Mouse (Mus musculus) ovary, adult 18-20 months (tissue): ENCODE measurements around the gene Rgcc.
A peak's percentile ranks its signal among the peaks of the same experiment; 100 is the strongest.

ENCODE experiments used
- DNase-seq: peaks from one replicate; pipeline ENCODE4 v3.0.0; 2022; ENCODE audit warnings: low spot score, mixed read lengths

The Rgcc gene

DNA sequence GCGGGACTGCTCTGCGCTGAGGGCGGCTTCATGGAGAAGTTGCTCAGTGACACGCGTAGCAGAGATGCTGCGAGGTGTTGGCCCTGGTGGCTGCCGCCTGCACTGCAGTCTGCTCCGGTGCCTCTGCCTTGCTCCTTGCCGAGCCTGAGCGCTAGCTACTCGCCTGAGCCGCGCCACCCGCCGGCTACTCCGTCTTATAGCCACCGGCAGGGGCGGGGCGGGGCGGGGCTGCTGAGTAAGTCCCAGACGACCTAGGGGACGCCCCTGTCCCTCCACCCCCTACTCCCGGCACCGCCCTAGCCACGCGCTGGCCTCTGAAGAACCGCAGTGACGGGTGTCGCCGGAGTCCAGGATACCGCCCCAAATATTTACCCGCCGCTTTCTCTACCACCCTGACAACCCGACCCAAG, at the start of gene Rgcc:
Rgcc (minus strand) TSS at position 180 of the 410 bp plus-strand sequence.
- peak; percentile 93 for DNase-seq

DNA sequence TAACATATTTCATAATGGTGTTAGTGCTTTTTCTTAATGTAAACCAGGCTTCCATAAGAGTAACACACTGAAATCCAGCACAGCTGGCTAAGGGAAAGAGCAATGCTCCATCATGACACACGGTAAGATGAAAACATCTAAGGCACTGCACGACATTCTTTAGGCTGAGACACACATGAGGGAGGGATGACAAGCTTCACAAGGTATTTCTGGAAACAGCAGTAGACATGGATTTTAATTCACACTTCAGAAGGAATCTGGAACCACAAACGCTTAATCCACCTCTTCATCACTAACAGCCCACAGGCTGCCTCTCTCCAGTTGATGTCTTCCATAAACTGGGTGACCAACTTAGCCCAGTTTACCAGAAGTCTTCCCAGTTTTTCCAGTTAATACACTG, 44.9 kb upstream of the Rgcc start:
- DNase-seq: no peak

DNA sequence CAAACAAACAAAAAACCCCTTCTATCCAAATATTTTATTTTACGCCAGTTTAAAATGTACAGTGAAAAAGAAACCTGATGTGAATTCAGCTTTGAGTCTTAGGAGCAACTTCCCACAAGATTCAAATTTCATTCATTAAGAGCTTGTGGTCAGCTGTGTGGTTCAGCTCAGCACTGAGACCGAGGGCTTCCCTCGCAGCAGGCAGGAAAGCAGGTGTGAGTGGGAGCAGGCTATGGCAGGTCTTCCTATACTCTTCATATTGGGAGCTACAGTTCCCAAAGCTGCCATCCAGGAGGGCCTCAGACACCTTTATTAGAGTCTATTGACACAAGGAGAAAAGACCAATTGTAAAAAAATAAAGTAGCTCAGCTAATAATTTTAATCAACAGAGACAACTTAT, 34.2 kb upstream of the Rgcc start:
- DNase-seq: no peak

DNA sequence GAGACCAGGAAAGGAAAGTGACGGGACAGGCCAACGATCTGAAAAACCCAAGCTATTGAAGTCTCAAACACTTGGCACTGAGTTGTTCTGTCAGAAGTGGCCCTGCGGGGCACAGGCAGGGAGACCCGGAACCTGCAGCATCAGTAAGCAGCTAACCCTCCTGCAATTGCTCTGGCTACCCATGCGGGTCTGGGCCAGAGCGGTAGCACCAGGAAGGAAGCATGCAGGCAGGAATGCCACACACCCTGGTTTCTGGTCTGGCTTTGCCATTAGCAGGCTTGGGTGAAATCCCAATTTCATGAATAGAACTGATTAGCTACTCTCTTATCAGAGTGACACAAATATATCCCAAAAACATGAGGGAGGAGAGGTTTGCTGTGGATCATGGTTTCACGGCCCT, 30.5 kb upstream of the Rgcc start:
- DNase-seq: no peak

DNA sequence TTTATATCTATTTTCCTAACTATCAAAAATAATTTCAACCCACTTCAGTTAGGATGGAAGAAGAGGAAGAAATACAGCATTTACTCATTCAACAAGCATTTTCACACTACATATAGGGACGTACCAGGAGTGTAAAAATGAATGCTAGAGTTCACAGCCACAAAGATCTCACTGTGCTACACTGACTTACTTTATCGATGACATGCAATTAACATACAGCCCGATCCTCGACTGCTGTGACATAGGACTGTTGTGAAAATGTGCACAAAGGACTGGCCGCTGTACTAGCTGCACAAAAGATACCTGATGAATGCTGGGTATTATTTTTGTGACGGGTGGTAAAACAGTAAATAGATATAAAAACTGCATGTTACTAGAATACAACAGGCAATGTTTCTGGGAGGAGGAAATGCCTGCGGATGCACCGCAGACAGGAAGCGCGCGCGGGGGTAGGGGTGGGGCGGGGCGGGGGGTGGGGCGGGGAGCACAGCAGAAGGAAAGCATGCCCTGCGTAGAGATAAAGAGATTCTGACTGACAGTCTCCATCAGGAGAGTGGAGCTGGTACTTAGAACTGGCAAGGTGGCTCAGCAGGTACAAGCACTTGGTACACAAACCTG, 29.6 kb upstream of the Rgcc start:
- no peak for DNase-seq

DNA sequence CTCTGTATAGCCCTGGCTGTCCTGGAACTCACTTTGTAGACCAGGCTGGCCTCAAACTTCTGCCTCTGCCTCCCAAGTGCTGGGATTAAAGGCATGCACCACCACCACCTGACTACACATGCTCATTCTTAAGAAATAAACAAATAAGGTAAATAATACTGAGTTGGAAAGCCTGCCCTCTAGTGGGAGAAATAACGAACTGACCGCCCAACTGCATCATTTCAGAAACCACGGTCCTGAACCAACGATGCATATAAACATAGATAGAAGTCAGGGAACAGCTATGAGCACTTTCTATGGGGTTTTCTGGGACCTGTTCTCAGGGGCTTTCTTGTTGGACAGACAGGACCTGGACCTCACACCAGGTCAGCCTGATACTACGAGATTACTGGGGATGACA, 25.6 kb upstream of the Rgcc start:
- no peak for DNase-seq

DNA sequence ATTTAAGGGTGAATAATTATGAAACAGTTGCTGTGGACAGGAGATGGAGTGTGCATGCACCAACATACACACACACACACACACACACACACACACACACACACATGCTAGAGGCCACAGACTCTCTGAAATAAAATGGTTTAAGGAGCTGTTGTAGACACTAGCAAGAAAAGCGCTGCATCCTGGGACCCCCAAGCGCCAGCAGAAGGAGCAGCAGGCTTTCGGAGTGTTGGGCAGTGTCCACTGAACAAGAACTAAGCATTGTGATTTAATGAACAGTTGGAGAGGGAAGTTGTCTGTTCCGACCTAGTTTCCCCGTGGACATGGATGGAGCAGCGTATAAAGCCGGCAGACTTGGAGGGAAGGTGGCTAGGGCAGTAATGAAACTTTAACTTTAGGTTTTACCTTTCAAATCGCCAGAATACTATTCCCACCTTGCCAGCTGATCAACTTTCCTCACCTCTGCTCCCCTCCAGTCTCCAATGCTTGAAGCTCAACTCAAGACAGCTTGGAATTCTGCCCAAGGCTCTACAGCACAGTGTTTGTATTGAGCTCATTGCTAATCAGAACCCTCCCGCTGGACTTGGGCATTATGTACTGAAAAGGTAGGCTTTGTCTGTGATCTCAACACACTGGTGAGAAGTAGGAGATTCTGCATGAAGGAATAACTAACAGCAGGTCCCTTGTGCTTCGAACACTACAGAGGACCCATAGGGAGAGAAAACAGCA, 22.8 kb upstream of the Rgcc start:
- DNase-seq: no peak

DNA sequence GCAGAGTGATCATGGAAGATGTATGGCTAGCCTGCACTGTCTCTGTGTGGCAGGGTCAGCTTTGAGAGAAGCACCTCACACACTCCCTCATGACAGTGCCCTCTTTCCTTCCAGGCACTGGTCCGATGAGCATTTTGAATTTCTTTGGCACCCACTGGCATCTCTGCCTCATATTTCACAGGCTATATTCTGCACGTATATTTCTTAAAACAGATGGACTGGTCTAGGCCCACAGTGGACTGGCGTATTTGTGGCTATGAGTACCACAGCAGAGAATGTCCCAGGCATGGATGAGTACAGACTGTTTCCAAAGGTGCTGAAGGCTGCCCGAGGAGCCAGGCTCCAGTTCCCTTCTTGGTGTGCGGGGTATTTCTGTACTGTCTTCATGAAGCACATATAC, 20.4 kb upstream of the Rgcc start:
- DNase-seq: no peak

DNA sequence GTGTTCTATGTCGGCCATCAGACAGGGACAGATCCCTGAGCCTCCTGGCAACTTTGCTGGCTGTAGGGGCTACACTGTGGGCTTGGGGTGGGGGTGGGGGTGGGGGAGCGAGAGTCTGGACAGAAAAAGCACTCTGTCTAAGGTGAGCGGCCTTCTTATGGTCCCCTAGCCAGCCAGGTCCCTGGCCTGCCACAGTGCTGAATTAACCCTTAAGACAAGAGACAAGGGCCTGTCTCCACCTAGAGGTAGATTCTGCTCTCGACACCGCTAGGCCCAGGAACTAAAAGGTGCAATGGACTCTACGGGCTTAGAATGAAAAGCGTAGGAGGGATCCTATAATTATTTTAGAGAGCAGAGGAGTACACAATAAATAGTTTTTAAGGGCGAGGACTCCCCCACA, 19.7 kb upstream of the Rgcc start:
- no peak for DNase-seq

DNA sequence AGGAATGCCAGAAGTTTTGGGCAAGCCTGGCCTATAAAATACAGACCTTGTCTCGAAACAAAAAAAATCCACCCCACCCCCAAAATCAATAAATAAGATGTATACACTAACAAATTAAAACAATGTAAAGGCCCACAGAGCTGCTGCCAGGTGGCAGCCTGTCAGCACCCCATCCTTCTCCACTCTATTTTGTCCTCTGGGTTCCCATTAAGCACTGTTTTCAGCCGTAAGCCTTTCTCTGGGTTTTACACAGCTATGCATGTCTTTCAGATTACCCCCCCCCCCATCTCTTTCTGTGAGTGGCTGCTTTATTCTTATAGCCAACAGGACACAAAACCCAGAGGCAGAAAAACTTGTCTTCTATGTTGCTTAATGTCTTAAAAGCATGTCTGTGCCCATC, 16.2 kb upstream of the Rgcc start:
- DNase-seq: no peak

DNA sequence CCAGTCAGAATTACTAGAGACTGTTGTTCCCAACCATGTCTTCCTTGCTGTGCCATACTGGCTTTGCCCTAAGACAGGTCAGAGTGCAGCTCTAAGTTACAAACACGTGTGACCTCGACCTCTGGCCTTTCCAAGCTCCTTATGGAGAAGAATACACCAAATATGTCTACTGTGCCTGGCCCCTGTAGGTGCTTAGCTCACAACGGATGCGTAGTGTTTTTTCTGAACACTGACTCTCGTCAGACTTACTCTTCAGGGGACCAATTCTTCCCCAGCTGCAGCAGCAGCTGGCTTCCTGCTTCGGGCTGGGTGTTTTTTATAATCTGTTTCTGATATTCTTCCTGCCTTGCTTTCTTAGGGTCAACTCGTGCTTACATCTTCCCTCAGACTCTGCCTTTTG, 14.4 kb upstream of the Rgcc start:
- no peak for DNase-seq

DNA sequence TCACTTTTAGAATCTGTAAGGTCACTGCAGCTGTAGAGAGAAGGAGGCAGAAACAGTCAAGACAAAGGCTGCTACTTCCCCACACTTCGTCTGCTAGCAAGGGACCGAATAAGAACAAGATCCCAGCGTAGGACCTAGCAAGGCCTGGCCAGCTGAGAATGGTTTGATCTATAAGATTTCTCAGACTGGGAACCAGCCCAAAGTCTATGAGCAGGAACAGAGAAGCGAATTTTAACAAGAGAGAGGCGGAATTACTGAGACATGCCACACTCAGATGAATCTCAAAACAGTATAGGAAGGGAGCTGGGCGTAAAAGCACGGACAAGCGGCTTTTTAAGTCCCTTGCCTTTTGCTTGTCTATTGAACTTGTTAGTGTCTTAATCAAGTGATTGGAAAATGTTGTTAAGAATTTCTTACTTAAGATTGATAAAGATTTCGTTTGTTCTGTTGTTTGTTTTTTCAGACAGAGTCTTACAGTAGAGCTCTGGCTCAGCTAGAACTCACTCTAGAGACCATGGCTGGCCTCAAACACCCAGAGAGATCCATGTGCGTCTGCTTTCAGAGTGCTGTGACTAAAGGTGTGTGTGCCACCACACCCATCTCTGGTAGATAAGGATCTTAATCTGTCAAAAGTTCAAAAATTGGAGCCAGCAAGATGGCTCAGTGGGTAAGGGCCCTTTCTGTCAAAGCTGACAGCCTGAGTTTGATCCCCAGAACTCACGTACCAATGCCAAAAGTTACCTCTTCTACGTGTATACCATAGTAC, 13.0 kb upstream of the Rgcc start:
- DNase-seq: no peak

DNA sequence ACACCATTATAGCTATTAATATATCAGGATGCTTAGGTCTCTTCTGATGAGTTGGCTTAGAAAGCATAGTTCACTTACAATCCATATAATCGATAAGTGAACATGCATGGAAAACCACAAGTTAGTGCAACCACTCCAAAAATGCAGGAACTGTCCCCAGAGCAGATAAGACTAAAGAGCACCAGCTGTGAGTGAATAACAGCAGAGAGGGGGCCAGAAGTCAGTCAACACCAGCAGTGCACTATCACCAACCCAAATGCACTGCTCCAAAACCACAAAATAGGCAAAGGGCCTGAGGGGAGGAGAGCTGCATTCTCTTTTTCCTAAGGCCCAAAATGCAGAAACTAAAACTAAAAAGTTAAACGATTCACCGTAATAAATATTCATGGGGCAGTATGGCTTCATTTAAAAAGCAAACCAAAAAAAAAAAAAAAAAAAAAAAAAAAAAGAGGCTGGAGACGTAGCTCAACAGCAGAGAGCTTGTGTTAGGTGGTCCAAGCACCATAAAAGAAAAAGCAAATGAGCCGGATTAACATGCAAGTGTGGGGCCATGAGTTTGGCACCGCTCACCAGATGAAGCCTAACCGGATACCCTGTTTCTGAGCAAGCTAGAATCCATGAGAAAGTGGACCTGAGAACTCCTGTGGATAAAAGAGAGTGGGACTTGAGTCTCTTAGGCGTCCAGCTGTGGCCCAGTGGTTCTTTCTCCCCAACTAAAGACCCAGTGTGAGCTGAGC, 12.2 kb upstream of the Rgcc start:
- no peak for DNase-seq

DNA sequence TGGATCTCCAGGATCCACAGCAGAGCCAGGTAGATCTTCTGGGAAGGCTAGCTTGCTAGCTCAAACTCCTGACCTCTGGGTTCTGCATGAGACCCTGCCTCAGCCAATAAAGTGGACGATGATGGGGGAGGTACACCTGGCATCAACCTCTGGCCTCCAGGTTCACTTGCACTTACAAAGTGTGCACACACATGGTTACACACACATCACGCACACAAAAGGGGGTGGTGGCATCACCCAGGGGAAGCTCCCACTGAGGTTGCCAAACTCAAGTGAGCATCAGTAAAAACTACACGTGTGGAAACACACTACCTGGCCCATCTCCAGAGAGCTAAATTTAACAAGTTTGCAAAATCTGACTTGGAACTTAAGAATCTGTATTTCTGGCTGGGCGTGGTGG, 11.3 kb upstream of the Rgcc start:
- DNase-seq: no peak

DNA sequence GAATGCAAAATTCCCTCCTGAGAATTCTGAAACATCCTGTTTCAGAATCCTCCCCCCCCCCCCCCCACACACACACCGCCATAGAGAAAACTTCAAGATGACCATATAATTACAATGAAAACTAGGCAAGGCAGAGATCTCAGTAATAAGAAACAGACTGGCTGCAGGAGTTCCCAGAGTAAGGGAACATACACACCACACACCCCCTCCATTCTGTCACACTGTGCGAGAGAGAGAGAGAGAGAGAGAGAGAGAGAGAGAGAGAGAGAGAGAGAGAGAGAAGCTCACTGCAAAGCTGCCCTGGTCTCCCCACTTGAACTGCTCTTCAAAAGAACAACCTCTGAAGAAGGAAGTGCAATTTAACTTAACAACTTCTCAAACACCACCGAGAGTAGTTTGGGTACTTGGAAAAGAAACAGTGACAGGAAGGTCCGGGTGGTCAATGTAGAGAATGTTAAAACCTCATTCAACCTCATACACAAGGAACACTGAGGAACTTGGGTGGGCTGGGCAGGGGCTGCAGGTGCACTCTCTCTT, 10.5 kb upstream of the Rgcc start:
- no peak for DNase-seq

DNA sequence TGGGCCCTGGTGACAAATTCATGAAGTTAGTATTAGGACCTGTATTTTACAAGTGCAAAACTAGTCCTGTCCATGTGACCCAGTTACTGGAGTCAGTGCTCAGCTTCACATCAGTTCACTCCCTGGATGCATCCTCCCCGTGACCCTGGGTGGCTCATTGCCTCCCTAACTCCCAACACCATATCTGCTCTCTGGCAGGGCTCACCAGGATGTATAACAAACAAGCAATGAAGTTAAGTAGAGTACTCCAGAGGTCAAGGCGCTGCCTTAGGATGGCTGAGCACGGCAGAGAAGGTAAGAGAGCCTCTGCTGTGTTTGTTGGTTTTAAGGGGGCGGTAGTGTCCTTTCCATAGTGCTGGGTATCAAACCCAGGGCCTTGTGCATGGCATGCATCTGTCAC, 7.7 kb upstream of the Rgcc start:
- no peak for DNase-seq

DNA sequence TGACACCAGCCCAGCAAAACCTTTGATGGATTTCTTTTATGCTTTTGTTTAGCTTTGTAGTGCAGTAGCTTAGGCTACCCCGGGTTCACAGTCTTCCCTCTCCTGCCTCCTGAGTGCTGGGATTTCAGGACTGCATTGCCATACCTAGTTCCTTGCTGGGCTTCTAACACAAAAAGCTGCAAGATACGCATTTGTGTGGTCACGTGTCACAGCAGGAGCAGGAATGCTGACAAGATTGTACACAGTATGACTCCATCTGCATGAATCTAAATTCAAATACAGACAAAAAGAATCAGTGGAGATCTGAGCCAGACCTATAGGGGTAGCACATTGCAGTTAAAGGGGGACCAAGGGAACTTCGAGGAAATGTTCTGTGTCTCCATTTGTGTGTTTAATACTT, 6.9 kb upstream of the Rgcc start:
- no peak for DNase-seq

DNA sequence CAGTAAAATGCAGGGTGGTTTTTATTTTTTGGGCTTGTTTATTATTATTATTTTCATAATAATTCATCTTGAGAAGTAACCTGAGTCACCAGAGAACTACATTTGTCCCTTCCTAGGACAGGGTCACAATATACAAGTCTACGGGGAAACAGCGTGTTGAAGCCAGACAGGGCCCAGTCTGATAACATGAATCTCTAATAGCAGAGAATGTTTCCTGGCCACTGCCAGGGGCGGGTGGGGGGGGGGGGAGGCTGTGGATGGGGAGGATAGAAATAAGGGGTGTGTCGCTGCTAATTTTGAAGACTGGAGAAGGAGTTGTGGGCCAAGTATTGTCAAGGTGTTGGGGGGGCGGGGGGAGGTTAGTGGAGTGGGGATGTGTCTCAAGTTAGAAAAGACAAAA, 6.5 kb upstream of the Rgcc start:
- DNase-seq: no peak

DNA sequence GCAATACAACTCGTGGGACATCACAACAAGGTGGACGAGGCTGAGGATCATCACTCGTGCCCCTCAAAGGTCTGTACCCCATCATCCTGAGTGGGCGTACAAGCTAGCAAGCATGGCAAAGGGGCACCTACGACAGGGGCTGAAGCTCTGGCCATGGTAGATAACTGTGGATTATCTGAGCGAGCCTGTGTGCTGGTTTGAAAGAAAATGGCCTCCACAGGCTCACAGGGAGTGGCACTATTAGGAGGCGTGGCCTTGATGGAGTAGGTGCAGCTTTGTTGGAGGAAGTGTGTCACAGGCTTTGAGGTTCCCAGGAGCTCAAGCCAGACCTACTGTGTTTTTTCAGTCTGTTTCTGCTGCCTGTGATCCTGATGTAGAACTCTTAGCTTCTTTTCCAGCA, 5.7 kb upstream of the Rgcc start:
- no peak for DNase-seq

DNA sequence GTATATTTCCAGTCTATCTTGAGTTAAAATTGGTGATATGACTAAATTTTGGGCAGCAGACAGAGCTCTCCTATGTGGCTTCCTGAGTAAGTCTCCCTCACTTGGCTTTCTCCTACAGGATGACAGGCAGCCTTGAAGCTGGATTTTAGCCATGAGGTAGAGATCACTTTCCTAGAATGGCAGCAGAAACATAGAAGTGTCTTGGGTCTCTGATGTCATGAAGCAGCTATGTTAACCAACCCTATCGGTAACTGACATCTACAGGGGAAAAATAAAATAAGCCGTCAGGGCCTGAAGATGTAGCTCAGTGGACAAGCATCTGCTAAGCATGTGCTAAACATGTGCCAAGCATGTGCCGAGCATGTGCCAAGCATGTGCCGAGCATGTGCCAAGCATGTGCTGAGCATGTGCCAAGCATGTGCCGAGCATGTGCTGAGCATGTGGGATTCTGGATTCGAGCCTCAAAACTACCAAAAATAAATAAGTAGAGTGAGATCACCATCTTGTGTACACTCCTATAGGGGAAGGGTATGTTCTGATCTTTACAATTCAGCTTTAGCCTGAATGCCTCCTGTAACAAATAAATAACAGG, 3.5 kb upstream of the Rgcc start:
- no peak for DNase-seq

DNA sequence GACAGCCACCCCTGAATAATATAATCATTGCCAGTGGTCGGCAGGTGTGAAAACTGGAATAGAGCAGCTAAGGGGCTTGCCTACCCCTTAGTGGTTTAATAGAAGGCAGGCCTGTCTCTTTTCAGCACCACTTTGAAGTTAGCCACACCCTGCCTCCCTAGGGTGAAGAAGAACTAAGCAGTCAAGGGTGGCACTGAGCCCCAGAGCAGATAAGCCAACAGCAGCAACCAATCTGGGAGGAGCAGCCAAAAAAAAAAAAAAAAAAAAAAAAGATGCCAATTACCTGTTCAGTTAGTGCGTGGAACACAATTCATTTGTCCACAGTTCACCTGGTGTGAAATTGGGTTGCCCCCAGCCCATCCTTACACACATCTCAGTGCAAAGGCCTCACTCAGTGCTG, 1.7 kb upstream of the Rgcc start:
- DNase-seq: no peak
